Mouse (Mus musculus) ES-Bruce4 (cell line): ENCODE measurements around the gene Ehmt2. TPM values are rescaled to one million over a fixed set of nuclear protein-coding genes. Genes with fewer than 3 reads are reported as not detected.

Experiments used
- H3K27ac ChIP-seq: 2 replicates; pipeline ENCODE4 v1.5.1; 2012; ENCODE audit warnings: low read length, inconsistent platforms; ENCODE audit not compliant: insufficient read depth
- H3K27me3 ChIP-seq: 2 replicates; pipeline ENCODE4 v1.6.1; 2012; ENCODE audit warnings: mild to moderate bottlenecking, low read length, inconsistent platforms; ENCODE audit not compliant: control insufficient read depth, poor library complexity, insufficient read depth, severe bottlenecking
- H3K36me3 ChIP-seq: 2 replicates; pipeline ENCODE4 v1.6.1; 2012; ENCODE audit warnings: inconsistent platforms, mild to moderate bottlenecking, low read length, moderate library complexity; ENCODE audit not compliant: control insufficient read depth, poor library complexity, insufficient read depth, severe bottlenecking
- H3K4me1 ChIP-seq: one replicate; pipeline ENCODE4 v1.8.1; 2011; ENCODE audit warnings: low read length; ENCODE audit not compliant: control insufficient read depth, insufficient read depth
- H3K4me3 ChIP-seq: 2 replicates; pipeline ENCODE4 v1.5.1; 2011; ENCODE audit warnings: low read depth, mild to moderate bottlenecking, low read length
- H3K9ac ChIP-seq: 2 replicates; pipeline ENCODE4 v1.6.1; 2012; ENCODE audit warnings: low read depth, mild to moderate bottlenecking, inconsistent platforms; ENCODE audit not compliant: poor library complexity, severe bottlenecking
- H3K9me3 ChIP-seq: replicated peaks from 2 replicates; pipeline ENCODE4 v1.6.1; 2012; ENCODE audit warnings: mild to moderate bottlenecking, low read length, inconsistent platforms; ENCODE audit not compliant: control insufficient read depth, poor library complexity, insufficient read depth, severe bottlenecking
- CTCF ChIP-seq: IDR thresholded peaks from one replicate; pipeline ENCODE4 v1.8.1; 2011; ENCODE audit warnings: low read depth, low read length
- EP300 ChIP-seq: IDR thresholded peaks from 2 replicates; pipeline ENCODE4 v1.6.1; 2011; ENCODE audit warnings: low read depth, low read length; ENCODE audit not compliant: insufficient read depth
- POLR2A ChIP-seq: IDR thresholded peaks from one replicate; pipeline ENCODE4 v1.8.1; 2011; ENCODE audit warnings: low read length; ENCODE audit not compliant: insufficient read depth
- polyA plus RNA-seq: library from polyadenylated mRNA; stranded (reverse); fragments of >200 nt; gene quantifications from 2 replicates; pipeline ENCODE4 v1.2.4, GENCODE M21; 2011; ENCODE audit warnings: low read depth; ENCODE audit not compliant: missing spikeins, insufficient read depth, insufficient read length

The Ehmt2 gene
- polyA plus RNA-seq = 60.9 and 75.4 TPM in 2 replicates

- TF ChIP-seq EP300 = no peak
- no peak for TF ChIP-seq POLR2A
- TF ChIP-seq CTCF = no peak
- Histone ChIP-seq H3K4me3 (peak within 1 kb of the TSS; percentile 96), H3K27me3 (no peaks in the 10 kb centered on the region), H3K36me3 (no peaks in the 10 kb centered on the region), H3K27ac (peak within 1 kb of the TSS; percentile 7), H3K9me3 (no peaks in the 10 kb centered on the region), H3K9ac (peak within 1 kb of the TSS; percentile 94), H3K4me1 (peaks cover under 1% of the 10 kb centered on the region)
Observed at GRCm38 (mm10) chr17:34898160-34898586, at the start of gene Ehmt2, which contains the start of gene C2. TSS of gene Ehmt2 (plus strand) at chr17:34898469. TSS of gene C2 (minus strand) at chr17:34898265.

GRCm38 (mm10) chr17:34849722-34850516 is 48.4 kb upstream of the Ehmt2 start, which contains the start of the genes Skiv2l and Nelfe:
TSS of gene Skiv2l (minus strand) at chr17:34850210.
TSS of gene Nelfe (plus strand) at chr17:34850391.
- TF ChIP-seq CTCF (no peak), EP300 (0 out of 2 replicates have a peak, but pooled peaks have one; percentile 11), POLR2A (peak; percentile 22)
- no peak within 1 kb of the TSS for H3K27ac ChIP-seq
- H3K36me3 ChIP-seq = peaks cover 10% of the 10 kb centered on the region
- no peaks in the 10 kb centered on the region for H3K4me1 ChIP-seq
- H3K4me3 ChIP-seq = peak within 1 kb of the TSS; percentile 92
- H3K9me3 ChIP-seq = no peaks in the 10 kb centered on the region
- peak within 1 kb of the TSS; percentile 84 for H3K9ac ChIP-seq
- no peaks in the 10 kb centered on the region for H3K27me3 ChIP-seq

- Histone ChIP-seq H3K9ac (peak overlapping the region; percentile 84), H3K36me3 (peaks cover 10% of the 10 kb centered on the region), H3K9me3 (no peaks in the 10 kb centered on the region), H3K27me3 (no peaks in the 10 kb centered on the region), H3K4me1 (no peaks in the 10 kb centered on the region), H3K4me3 (peak overlapping the region; percentile 92), H3K27ac (no peak overlapping the region)
- TF ChIP-seq EP300 (no peak), POLR2A (no peak), CTCF (no peak)
Observed at GRCm38 (mm10) chr17:34850517-34851125, 47.6 kb upstream of the Ehmt2 start.

- Histone ChIP-seq H3K36me3 (peaks cover 19% of the 10 kb centered on the region), H3K9me3 (no peaks in the 10 kb centered on the region)
- TF ChIP-seq POLR2A = no peak
Observed at GRCm38 (mm10) chr17:34853511-34853910, 44.8 kb upstream of the Ehmt2 start.

GRCm38 (mm10) chr17:34854761-34855160 is 43.5 kb upstream of the Ehmt2 start:
- Histone ChIP-seq H3K9me3 (no peaks in the 10 kb centered on the region), H3K4me1 (no peaks in the 10 kb centered on the region), H3K4me3 (no peak overlapping the region), H3K27me3 (no peaks in the 10 kb centered on the region), H3K27ac (no peak overlapping the region), H3K36me3 (peaks cover 19% of the 10 kb centered on the region), H3K9ac (no peak overlapping the region)
- TF ChIP-seq POLR2A = no peak
- no peak for TF ChIP-seq EP300
- TF ChIP-seq CTCF = no peak

More at GRCm38 (mm10) chr17:34853511-34853910, 44.8 kb upstream of the Ehmt2 start:
- no peaks in the 10 kb centered on the region for H3K27me3 ChIP-seq
- no peak overlapping the region for H3K9ac ChIP-seq
- no peak overlapping the region for H3K27ac ChIP-seq
- H3K4me3 ChIP-seq = no peak overlapping the region
- no peaks in the 10 kb centered on the region for H3K4me1 ChIP-seq

GRCm38 (mm10) chr17:34855825-34856224 is 42.4 kb upstream of the Ehmt2 start:
- H3K9ac ChIP-seq = no peak overlapping the region
- no peak overlapping the region for H3K4me3 ChIP-seq
- H3K9me3 ChIP-seq = no peaks in the 10 kb centered on the region
- no peaks in the 10 kb centered on the region for H3K27me3 ChIP-seq
- no peak overlapping the region for H3K27ac ChIP-seq
- TF ChIP-seq CTCF = peak; percentile 79
- TF ChIP-seq EP300 = no peak
- no peaks in the 10 kb centered on the region for H3K4me1 ChIP-seq
- peaks cover 19% of the 10 kb centered on the region for H3K36me3 ChIP-seq
